Mouse (Mus musculus) testis, adult 2 months (tissue): ENCODE measurements at regions not wholly inside any gene's neighbourhood (a gene's known extent, or its start where the extent isn't known, plus 50 kb on each side); places are given as distances from the start of the nearest gene placed in this dataset.

ENCODE experiments used
- CTCF ChIP-seq: fragments of 200-500 bp; IDR thresholded peaks from 2 replicates; pipeline ENCODE4 v1.5.1; 2012; ENCODE audit warnings: low read depth, mild to moderate bottlenecking, inconsistent platforms, low read length, moderate library complexity; ENCODE audit not compliant: control insufficient read depth, insufficient read depth, insufficient replicate concordance
- POLR2A ChIP-seq: fragments of 200-500 bp; IDR thresholded peaks from 2 replicates; pipeline ENCODE4 v1.6.1; 2012; ENCODE audit warnings: low read depth, mild to moderate bottlenecking, inconsistent platforms, low read length, moderate library complexity; ENCODE audit not compliant: control insufficient read depth

DNA sequence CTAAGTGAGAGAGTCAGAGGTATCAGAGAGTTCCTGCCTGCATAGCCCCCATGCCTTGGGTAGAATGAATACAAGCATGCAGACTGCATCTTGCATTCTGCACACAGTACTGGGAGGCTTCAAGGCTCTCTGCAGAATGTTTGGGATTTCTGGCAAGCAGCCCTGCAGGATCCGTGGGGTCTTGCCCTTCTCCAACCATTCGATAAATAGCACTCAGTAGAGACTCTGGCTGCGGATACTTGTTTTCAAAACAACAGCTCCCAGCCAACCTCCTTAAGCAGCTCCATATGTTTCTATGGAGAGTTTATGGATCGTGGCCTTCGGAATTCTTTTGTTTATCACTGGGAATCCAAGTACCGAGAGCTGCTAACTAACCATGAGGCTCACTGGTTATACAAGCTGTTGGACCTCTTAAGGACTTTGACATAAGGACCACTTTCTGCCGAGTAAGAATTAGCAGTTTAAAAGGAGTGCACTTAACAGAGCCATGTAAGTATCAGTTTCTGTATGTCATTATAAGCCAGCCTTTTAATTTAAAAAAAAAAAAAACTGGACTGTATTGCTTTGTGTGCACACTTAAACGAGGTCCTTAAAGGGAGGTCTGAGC lies 199.7 kb upstream of the Pgrmc2 start:
- TF ChIP-seq POLR2A, result no peak
- TF ChIP-seq CTCF, result no peak
